Mouse (Mus musculus) lung, adult 2 months (tissue): ENCODE measurements at regions not wholly inside any gene's neighbourhood (a gene's known extent, or its start where the extent isn't known, plus 50 kb on each side); places are given as distances from the start of the nearest gene placed in this dataset.

Experiments
- CTCF ChIP-seq: fragments of 200-500 bp; IDR thresholded peaks from 2 replicates; pipeline ENCODE4 v1.5.1; 2011; ENCODE audit warnings: mild to moderate bottlenecking, low read length, control low read depth; ENCODE audit not compliant: insufficient read depth
- POLR2A ChIP-seq: fragments of 200-500 bp; IDR thresholded peaks from 2 replicates; pipeline ENCODE4 v1.6.1; 2011; ENCODE audit warnings: low read depth, mild to moderate bottlenecking, control low read depth, low read length, borderline replicate concordance; ENCODE audit errors: extremely low read depth

DNA sequence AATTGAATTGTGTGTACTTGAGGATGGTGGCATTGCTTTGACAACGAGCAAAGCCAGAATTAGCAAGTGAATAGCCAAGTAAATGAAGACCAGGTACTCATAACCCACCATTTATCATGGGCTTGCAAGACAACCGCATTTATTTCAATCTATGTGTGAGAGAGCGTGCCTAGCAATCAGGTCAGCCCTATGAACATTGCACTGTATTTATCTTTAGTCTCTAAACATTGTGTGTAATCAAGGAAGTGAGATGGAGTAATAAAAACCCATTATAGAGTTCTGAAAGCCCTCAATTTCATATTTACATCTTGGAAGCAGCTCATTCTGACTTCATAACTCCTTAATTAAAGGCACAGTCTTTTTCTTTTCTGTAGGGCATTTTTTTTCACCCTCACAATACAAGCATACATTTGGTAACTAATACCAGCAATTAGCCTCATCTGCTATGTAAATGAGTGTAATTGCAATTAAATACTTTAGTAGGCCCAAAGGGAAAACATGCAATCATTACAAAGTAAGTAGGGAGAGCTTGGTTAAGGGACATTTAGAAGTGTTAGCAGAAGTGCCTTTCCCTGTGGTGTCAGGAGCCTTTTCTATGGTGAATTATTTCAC, 150.8 kb upstream of the Dph6 start:
- TF ChIP-seq CTCF (no peak), POLR2A (no peak)
